Mouse (Mus musculus): Measurements from ENCODE around the gene Rab14. TPM values are rescaled to one million over a fixed set of nuclear protein-coding genes. Genes with fewer than 3 reads are reported as not detected.

Rab14 gene
- polyA plus RNA-seq (2015; fragmentation: Nextera tagmentation; extraction: Ambion mirVana) = 470 and 473 TPM in 2 replicates

GRCm38 (mm10) chr2:35200898-35201668 is at the start of gene Rab14:
Rab14 (minus strand) TSS chr2:35201120.
- Histone ChIP-seq H3K4me1 (ENCODE audit: control insufficient read depth, insufficient read depth, low read length) (peaks cover 25% of the 10 kb centered on the region), H3K9me3 (replicated peaks; ENCODE audit: control insufficient read depth, low read length, poor library complexity, severe bottlenecking) (no peaks in the 10 kb centered on the region), H3K9ac (ENCODE audit: low read depth, low read length) (peak within 1 kb of the TSS; percentile 99), H3K36me3 (ENCODE audit: control insufficient read depth, insufficient read depth, low read length) (no peaks in the 10 kb centered on the region), H3K27me3 (ENCODE audit: control insufficient read depth, insufficient read depth, low read depth, low read length) (no peaks in the 10 kb centered on the region; the same call in 1 of the 2 replicates), H3K4me2 (ENCODE audit: low read length) (peak within 1 kb of the TSS; percentile 94), H3K4me3 (ENCODE audit: low read depth, low read length) (peak within 1 kb of the TSS; percentile 71), H3K27ac (ENCODE audit: low read length) (peak within 1 kb of the TSS; percentile 99)
- 0% methylated on average over 47 of the region's 47 CpGs for WGBS
- peak; percentile 97 for ATAC-seq

- H3K9me3 ChIP-seq (replicated peaks; ENCODE audit: control insufficient read depth, low read length, poor library complexity, severe bottlenecking) = 0 out of 2 replicates have a peak, but pooled peaks cover 2% of the 10 kb centered on the region
- no peak overlapping the region for H3K9ac ChIP-seq (ENCODE audit: low read depth, low read length)
Observed at GRCm38 (mm10) chr2:35247763-35248162, 46.8 kb upstream of the Rab14 start.

GRCm38 (mm10) chr2:35244241-35244640 is 43.3 kb upstream of the Rab14 start:
- WGBS = 50% methylated on average over 3 of the region's 3 CpGs
- H3K27ac ChIP-seq (ENCODE audit: low read length) = no peak overlapping the region
- no peaks in the 10 kb centered on the region for H3K27me3 ChIP-seq (ENCODE audit: control insufficient read depth, insufficient read depth, low read depth, low read length)
- no peaks in the 10 kb centered on the region for H3K4me1 ChIP-seq (ENCODE audit: control insufficient read depth, insufficient read depth, low read length)
- ATAC-seq = no peak
- no peaks in the 10 kb centered on the region for H3K36me3 ChIP-seq (ENCODE audit: control insufficient read depth, insufficient read depth, low read length)
- H3K9ac ChIP-seq (ENCODE audit: low read depth, low read length) = no peak overlapping the region
- H3K4me2 ChIP-seq (ENCODE audit: low read length) = no peak overlapping the region
- no peak overlapping the region for H3K4me3 ChIP-seq (ENCODE audit: low read depth, low read length)
- H3K9me3 ChIP-seq (replicated peaks; ENCODE audit: control insufficient read depth, low read length, poor library complexity, severe bottlenecking) = 0 out of 2 replicates have a peak, but pooled peaks cover 3% of the 10 kb centered on the region

More at GRCm38 (mm10) chr2:35247763-35248162, 46.8 kb upstream of the Rab14 start:
- Histone ChIP-seq H3K4me3 (ENCODE audit: low read depth, low read length) (no peak overlapping the region), H3K4me2 (ENCODE audit: low read length) (no peak overlapping the region), H3K4me1 (ENCODE audit: control insufficient read depth, insufficient read depth, low read length) (no peaks in the 10 kb centered on the region), H3K27me3 (ENCODE audit: control insufficient read depth, insufficient read depth, low read depth, low read length) (no peaks in the 10 kb centered on the region), H3K36me3 (ENCODE audit: control insufficient read depth, insufficient read depth, low read length) (no peaks in the 10 kb centered on the region), H3K27ac (ENCODE audit: low read length) (no peak overlapping the region)
- ATAC-seq = no peak
- WGBS = 73% methylated on average over 5 of the region's 5 CpGs

- Histone ChIP-seq H3K9me3 (replicated peaks; ENCODE audit: control insufficient read depth, low read length, poor library complexity, severe bottlenecking) (no peaks in the 10 kb centered on the region), H3K36me3 (ENCODE audit: control insufficient read depth, insufficient read depth, low read length) (no peaks in the 10 kb centered on the region), H3K4me3 (ENCODE audit: low read depth, low read length) (no peak overlapping the region), H3K9ac (ENCODE audit: low read depth, low read length) (no peak overlapping the region), H3K4me2 (ENCODE audit: low read length) (no peak overlapping the region), H3K4me1 (ENCODE audit: control insufficient read depth, insufficient read depth, low read length) (peaks cover 4% of the 10 kb centered on the region), H3K27me3 (ENCODE audit: control insufficient read depth, insufficient read depth, low read depth, low read length) (no peaks in the 10 kb centered on the region), H3K27ac (ENCODE audit: low read length) (no peak overlapping the region)
- 85% methylated on average over 6 of the region's 6 CpGs for WGBS
- no peak for ATAC-seq
Observed at GRCm38 (mm10) chr2:35235021-35235420, 34.1 kb upstream of the Rab14 start.

- no peak overlapping the region for H3K27ac ChIP-seq (ENCODE audit: low read length)
Observed at GRCm38 (mm10) chr2:35233898-35234297, 33.0 kb upstream of the Rab14 start.

GRCm38 (mm10) chr2:35232595-35233445 is 31.9 kb upstream of the Rab14 start:
- no peaks in the 10 kb centered on the region for H3K36me3 ChIP-seq (ENCODE audit: control insufficient read depth, insufficient read depth, low read length)
- H3K27me3 ChIP-seq (ENCODE audit: control insufficient read depth, insufficient read depth, low read depth, low read length) = no peaks in the 10 kb centered on the region
- WGBS = 76% methylated on average over 17 of the region's 17 CpGs
- no peak overlapping the region for H3K4me3 ChIP-seq (ENCODE audit: low read depth, low read length)
- no peak overlapping the region for H3K27ac ChIP-seq (ENCODE audit: low read length)
- peaks cover 4% of the 10 kb centered on the region for H3K4me1 ChIP-seq (ENCODE audit: control insufficient read depth, insufficient read depth, low read length)
- H3K9ac ChIP-seq (ENCODE audit: low read depth, low read length) = no peak overlapping the region
- H3K4me2 ChIP-seq (ENCODE audit: low read length) = no peak overlapping the region
- no peaks in the 10 kb centered on the region for H3K9me3 ChIP-seq (replicated peaks; ENCODE audit: control insufficient read depth, low read length, poor library complexity, severe bottlenecking)
- ATAC-seq = no peak

More at GRCm38 (mm10) chr2:35233898-35234297, 33.0 kb upstream of the Rab14 start:
- Histone ChIP-seq H3K9ac (ENCODE audit: low read depth, low read length) (no peak overlapping the region), H3K4me3 (ENCODE audit: low read depth, low read length) (no peak overlapping the region), H3K9me3 (replicated peaks; ENCODE audit: control insufficient read depth, low read length, poor library complexity, severe bottlenecking) (no peaks in the 10 kb centered on the region), H3K27me3 (ENCODE audit: control insufficient read depth, insufficient read depth, low read depth, low read length) (no peaks in the 10 kb centered on the region), H3K36me3 (ENCODE audit: control insufficient read depth, insufficient read depth, low read length) (no peaks in the 10 kb centered on the region), H3K4me2 (ENCODE audit: low read length) (no peak overlapping the region), H3K4me1 (ENCODE audit: control insufficient read depth, insufficient read depth, low read length) (peaks cover 4% of the 10 kb centered on the region)
- ATAC-seq = no peak
- 28% methylated on average over 3 of the region's 3 CpGs for WGBS

GRCm38 (mm10) chr2:35231871-35232270 is 31.0 kb upstream of the Rab14 start:
- Histone ChIP-seq H3K27me3 (ENCODE audit: control insufficient read depth, insufficient read depth, low read depth, low read length) (no peaks in the 10 kb centered on the region), H3K4me2 (ENCODE audit: low read length) (no peak overlapping the region), H3K27ac (ENCODE audit: low read length) (no peak overlapping the region), H3K4me3 (ENCODE audit: low read depth, low read length) (no peak overlapping the region), H3K36me3 (ENCODE audit: control insufficient read depth, insufficient read depth, low read length) (no peaks in the 10 kb centered on the region), H3K4me1 (ENCODE audit: control insufficient read depth, insufficient read depth, low read length) (peaks cover 4% of the 10 kb centered on the region), H3K9ac (ENCODE audit: low read depth, low read length) (no peak overlapping the region), H3K9me3 (replicated peaks; ENCODE audit: control insufficient read depth, low read length, poor library complexity, severe bottlenecking) (no peaks in the 10 kb centered on the region)
- ATAC-seq = no peak
- WGBS = 71% methylated on average over 2 of the region's 2 CpGs

- no peak overlapping the region for H3K27ac ChIP-seq (ENCODE audit: low read length)
- no peaks in the 10 kb centered on the region for H3K36me3 ChIP-seq (ENCODE audit: control insufficient read depth, insufficient read depth, low read length)
- no peaks in the 10 kb centered on the region for H3K9me3 ChIP-seq (replicated peaks; ENCODE audit: control insufficient read depth, low read length, poor library complexity, severe bottlenecking)
- no peak for ATAC-seq
- H3K4me3 ChIP-seq (ENCODE audit: low read depth, low read length) = no peak overlapping the region
- no peak overlapping the region for H3K9ac ChIP-seq (ENCODE audit: low read depth, low read length)
- no peak overlapping the region for H3K4me2 ChIP-seq (ENCODE audit: low read length)
- peaks cover 4% of the 10 kb centered on the region for H3K4me1 ChIP-seq (ENCODE audit: control insufficient read depth, insufficient read depth, low read length)
- H3K27me3 ChIP-seq (ENCODE audit: control insufficient read depth, insufficient read depth, low read depth, low read length) = no peaks in the 10 kb centered on the region
- WGBS = 22% methylated on average over 8 of the region's 8 CpGs
Observed at GRCm38 (mm10) chr2:35230215-35230614, 29.3 kb upstream of the Rab14 start.

GRCm38 (mm10) chr2:35228145-35228544 is 27.2 kb upstream of the Rab14 start:
- Histone ChIP-seq H3K27me3 (ENCODE audit: control insufficient read depth, insufficient read depth, low read depth, low read length) (no peaks in the 10 kb centered on the region), H3K4me3 (ENCODE audit: low read depth, low read length) (no peak overlapping the region), H3K27ac (ENCODE audit: low read length) (no peak overlapping the region), H3K9ac (ENCODE audit: low read depth, low read length) (no peak overlapping the region), H3K36me3 (ENCODE audit: control insufficient read depth, insufficient read depth, low read length) (no peaks in the 10 kb centered on the region), H3K4me2 (ENCODE audit: low read length) (no peak overlapping the region), H3K9me3 (replicated peaks; ENCODE audit: control insufficient read depth, low read length, poor library complexity, severe bottlenecking) (no peaks in the 10 kb centered on the region), H3K4me1 (ENCODE audit: control insufficient read depth, insufficient read depth, low read length) (peaks cover 4% of the 10 kb centered on the region)
- WGBS = 41% methylated on average over 4 of the region's 4 CpGs
- no peak for ATAC-seq

Data from midbrain, embryonic 16.5 days (tissue).